Mouse (Mus musculus) lung, postnatal 0 days (tissue): ENCODE measurements around the gene Traf3. TPM values are rescaled to one million over a fixed set of nuclear protein-coding genes. Genes with fewer than 3 reads are reported as not detected.

Source experiments
- ATAC-seq: fragments of 200-750 bp; cut with Nextera tagmentation; 2 replicates; pipeline ENCODE4 v1.8.0; 2017; ENCODE audit warnings: moderate library complexity
- DNase-seq: peaks from one replicate; pipeline ENCODE4 v3.0.0-alpha.2; 2016; ENCODE audit warnings: low spot score
- H3K27ac ChIP-seq: fragments of 300-500 bp; sonication (generic); 2 replicates; pipeline ENCODE4 v1.5.1; 2014; ENCODE audit warnings: antibody characterized with exemption, mild to moderate bottlenecking, low read length, mixed read lengths
- H3K27me3 ChIP-seq: fragments of 300-500 bp; sonication (generic); replicated peaks from 2 replicates; pipeline ENCODE4 v1.6.1; 2014; ENCODE audit warnings: low read length, mixed read lengths; ENCODE audit not compliant: insufficient read depth
- H3K36me3 ChIP-seq: fragments of 300-500 bp; sonication (generic); 2 replicates; pipeline ENCODE4 v1.6.1; 2014; ENCODE audit warnings: low read length, mixed read lengths; ENCODE audit not compliant: insufficient read depth
- H3K4me1 ChIP-seq: fragments of 300-500 bp; sonication (generic); 2 replicates; pipeline ENCODE4 v1.6.1; 2014; ENCODE audit warnings: antibody characterized with exemption, low read depth, low read length, mixed read lengths; ENCODE audit not compliant: insufficient read depth
- H3K4me2 ChIP-seq: fragments of 300-500 bp; sonication (generic); replicated peaks from 2 replicates; pipeline ENCODE4 v1.6.1; 2014; ENCODE audit warnings: low read depth, mild to moderate bottlenecking, low read length, moderate library complexity, mixed read lengths
- H3K4me3 ChIP-seq: fragments of 300-500 bp; sonication (generic); 2 replicates; pipeline ENCODE4 v1.5.1; 2014; ENCODE audit warnings: low read depth, low read length
- H3K9ac ChIP-seq: fragments of 300-500 bp; sonication (generic); replicated peaks from 2 replicates; pipeline ENCODE4 v1.6.1; 2014; ENCODE audit warnings: low read depth, mild to moderate bottlenecking
- H3K9me3 ChIP-seq: fragments of 300-500 bp; sonication (generic); 2 replicates; pipeline ENCODE4 v1.6.1; 2016; ENCODE audit warnings: low read length, mixed read lengths
- CTCF ChIP-seq: IDR thresholded peaks from 2 replicates; pipeline ENCODE4 v1.5.1; 2016; ENCODE audit warnings: antibody characterized with exemption, mild to moderate bottlenecking
- EP300 ChIP-seq: IDR thresholded peaks from 2 replicates; pipeline ENCODE4 v1.6.1; 2016; ENCODE audit warnings: antibody characterized with exemption, mild to moderate bottlenecking, control low read depth
- whole genome bisulfite sequencing: fragments of 180-500 bp; shearing (Covaris S2); extraction: QIAGEN DNeasy Blood & Tissue Kit; methylation state at CpG from one replicate; pipeline ENCODE4 v1.1.7; 2014; 5-methylcytosine and 5-hydroxymethylcytosine counted together
- polyA plus RNA-seq: library from polyadenylated mRNA; unstranded; fragments of >200 nt; fragmentation: Nextera tagmentation; extraction: Ambion mirVana; gene quantifications from 2 replicates; pipeline ENCODE4 v1.2.1, GENCODE M21; 2015

Gene Traf3
- polyA plus RNA-seq, 1 experiment from 2014 or later, result 3.1 TPM

- Histone ChIP-seq H3K27ac (no peak overlapping the region), H3K36me3 (0 out of 2 replicates have a peak, but pooled peaks cover 6% of the 10 kb centered on the region), H3K4me3 (no peak overlapping the region), H3K27me3 (no peaks in the 10 kb centered on the region), H3K4me1 (no peaks in the 10 kb centered on the region), H3K4me2 (no peak overlapping the region), H3K9me3 (no peaks in the 10 kb centered on the region), H3K9ac (no peak overlapping the region)
- WGBS, result 66% methylated on average over 4 of the region's 4 CpGs
- DNase-seq, result no peak
- no peak for ATAC-seq
- TF ChIP-seq EP300 (no peak), CTCF (no peak)
These were observed 2.7 kb downstream of the Traf3 start for GRCm38 (mm10) chr12:111168891-111169290.

GRCm38 (mm10) chr12:111178772-111179171 is 12.6 kb downstream of the Traf3 start:
- no peak overlapping the region for H3K4me3 ChIP-seq
- no peak overlapping the region for H3K27ac ChIP-seq
- H3K4me1 ChIP-seq, result no peaks in the 10 kb centered on the region
- ATAC-seq (no peak), DNase-seq (no peak)
- TF ChIP-seq EP300 (no peak), CTCF (no peak)
- H3K9me3 ChIP-seq, result no peaks in the 10 kb centered on the region
- no peak overlapping the region for H3K9ac ChIP-seq
- no peaks in the 10 kb centered on the region for H3K36me3 ChIP-seq
- no peaks in the 10 kb centered on the region for H3K27me3 ChIP-seq
- WGBS, result 84% methylated on average over 4 of the region's 4 CpGs
- H3K4me2 ChIP-seq, result no peak overlapping the region

DNA sequence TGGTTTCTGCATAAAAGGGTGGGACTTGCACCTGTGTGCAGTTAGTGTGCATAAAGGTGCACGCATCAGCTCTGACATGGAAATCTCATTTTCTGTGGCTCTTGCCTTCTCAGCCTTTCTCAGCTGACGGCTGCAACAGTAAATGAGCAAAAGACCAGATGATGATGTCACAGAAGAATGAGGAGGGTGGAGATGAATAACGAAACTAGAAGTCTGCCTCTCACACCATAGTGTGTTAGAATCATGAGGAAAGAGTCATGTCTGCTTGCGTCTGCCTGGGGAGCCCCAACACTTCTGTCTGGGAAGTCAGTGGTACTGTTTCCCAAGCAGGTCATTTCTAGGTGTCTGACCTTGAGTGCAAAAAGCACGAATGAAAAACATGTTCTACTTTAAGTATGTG is 15.7 kb downstream of the Traf3 start:
- Histone ChIP-seq H3K27ac (no peak overlapping the region), H3K9ac (no peak overlapping the region), H3K4me3 (no peak overlapping the region), H3K27me3 (no peaks in the 10 kb centered on the region), H3K4me2 (no peak overlapping the region), H3K4me1 (no peaks in the 10 kb centered on the region), H3K36me3 (no peaks in the 10 kb centered on the region), H3K9me3 (no peaks in the 10 kb centered on the region)
- TF ChIP-seq EP300, result no peak
- no peak for TF ChIP-seq CTCF
- no peak for ATAC-seq
- WGBS, result 83% methylated on average over 5 of the region's 5 CpGs
- no peak for DNase-seq

DNA sequence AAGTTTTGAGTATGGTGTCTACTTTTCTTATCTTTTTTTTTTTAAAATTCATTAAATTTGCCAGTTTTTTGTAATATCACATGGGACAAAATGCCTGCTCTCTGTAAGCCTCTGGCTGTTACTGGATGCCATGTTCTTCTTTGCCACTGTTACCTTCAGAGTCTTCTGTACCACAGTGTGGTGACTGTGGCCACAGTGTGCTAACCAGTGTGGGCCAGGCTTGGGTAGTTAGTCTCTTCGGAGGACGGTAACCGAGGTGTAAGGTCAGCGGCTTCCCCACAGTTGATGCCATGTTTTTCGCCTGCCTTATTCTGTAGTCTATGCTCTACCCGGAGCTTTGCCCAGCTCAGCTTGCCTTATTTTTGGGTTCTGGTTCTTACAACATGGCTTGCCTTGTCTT is 16.2 kb downstream of the Traf3 start:
- no peak overlapping the region for H3K4me2 ChIP-seq
- H3K27ac ChIP-seq, result no peak overlapping the region
- no peaks in the 10 kb centered on the region for H3K36me3 ChIP-seq
- H3K4me1 ChIP-seq, result no peaks in the 10 kb centered on the region
- H3K27me3 ChIP-seq, result no peaks in the 10 kb centered on the region
- H3K9ac ChIP-seq, result no peak overlapping the region
- TF ChIP-seq CTCF (no peak), EP300 (no peak)
- DNase-seq, result no peak
- no peak overlapping the region for H3K4me3 ChIP-seq
- ATAC-seq, result no peak
- 93% methylated on average over 6 of the region's 6 CpGs for WGBS
- no peaks in the 10 kb centered on the region for H3K9me3 ChIP-seq

GRCm38 (mm10) chr12:111184476-111184875 is 18.3 kb downstream of the Traf3 start, which contains the start of gene 4930595D18Rik:
Gene 4930595D18Rik, minus strand, starts transcription at chr12:111184491.
- Histone ChIP-seq H3K4me2 (no peak within 1 kb of the TSS), H3K27ac (no peak within 1 kb of the TSS), H3K36me3 (no peaks in the 10 kb centered on the region), H3K4me1 (no peaks in the 10 kb centered on the region), H3K9me3 (no peaks in the 10 kb centered on the region), H3K4me3 (no peak within 1 kb of the TSS), H3K27me3 (no peaks in the 10 kb centered on the region), H3K9ac (no peak within 1 kb of the TSS)
- 52% methylated on average over 5 of the region's 5 CpGs for WGBS
- TF ChIP-seq CTCF, result no peak
- no peak for TF ChIP-seq EP300
- DNase-seq (no peak), ATAC-seq (no peak)

- no peak overlapping the region for H3K4me2 ChIP-seq
- no peak overlapping the region for H3K9ac ChIP-seq
- H3K9me3 ChIP-seq, result no peaks in the 10 kb centered on the region
- H3K4me1 ChIP-seq, result no peaks in the 10 kb centered on the region
- DNase-seq, result no peak
- H3K27ac ChIP-seq, result no peak overlapping the region
- no peaks in the 10 kb centered on the region for H3K27me3 ChIP-seq
- no peak overlapping the region for H3K4me3 ChIP-seq
- no peak for ATAC-seq
- TF ChIP-seq EP300 (no peak), CTCF (no peak)
- 79% methylated on average over 3 of the region's 3 CpGs for WGBS
- H3K36me3 ChIP-seq, result no peaks in the 10 kb centered on the region
These were observed 20.8 kb downstream of the Traf3 start for GRCm38 (mm10) chr12:111186986-111187385.

DNA sequence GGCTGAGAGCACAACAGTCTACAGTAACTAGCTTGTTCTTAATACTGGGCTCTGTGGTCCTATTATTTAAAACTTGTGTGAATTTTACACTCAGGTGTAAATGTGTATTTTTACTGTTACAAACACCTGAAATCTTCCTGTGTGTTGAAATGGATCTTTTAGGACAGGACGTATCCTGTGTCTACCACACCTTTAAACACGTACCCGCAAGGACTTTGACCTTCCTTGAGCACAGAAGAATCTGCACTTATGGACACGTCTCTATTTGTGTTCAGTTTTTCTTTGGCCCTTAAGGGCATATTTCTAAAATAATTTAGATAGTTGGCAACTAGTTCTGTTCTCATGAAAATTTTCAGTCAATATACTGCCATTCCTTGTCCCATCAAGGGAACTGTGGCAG is 22.1 kb downstream of the Traf3 start:
- Histone ChIP-seq H3K9me3 (no peaks in the 10 kb centered on the region), H3K27ac (no peak overlapping the region), H3K4me1 (no peaks in the 10 kb centered on the region), H3K9ac (no peak overlapping the region), H3K4me2 (no peak overlapping the region), H3K36me3 (no peaks in the 10 kb centered on the region), H3K27me3 (no peaks in the 10 kb centered on the region), H3K4me3 (no peak overlapping the region)
- ATAC-seq, result no peak
- 72% methylated on average over 4 of the region's 4 CpGs for WGBS
- TF ChIP-seq CTCF, result no peak
- TF ChIP-seq EP300, result no peak
- no peak for DNase-seq
